Mouse (Mus musculus) testis, postnatal 14 days (tissue): ENCODE measurements around the gene Pwwp2b.

ENCODE experiments used
- DNase-seq: peaks from one replicate; pipeline ENCODE4 v3.0.0; 2021; ENCODE audit warnings: low spot score

Pwwp2b gene

GRCm38 (mm10) chr7:139247881-139248614 lies at the start of gene Pwwp2b:
Gene Pwwp2b, plus strand, starts transcription at chr7:139248482.
- DNase-seq = peak; percentile 53

GRCm38 (mm10) chr7:139200108-139200507 lies 48.2 kb upstream of the Pwwp2b start:
- no peak for DNase-seq

- DNase-seq = no peak
These were observed 47.1 kb upstream of the Pwwp2b start for GRCm38 (mm10) chr7:139201209-139201608.

- no peak for DNase-seq
These were observed 40.1 kb upstream of the Pwwp2b start for GRCm38 (mm10) chr7:139208023-139208772.

GRCm38 (mm10) chr7:139208773-139209095 lies 39.5 kb upstream of the Pwwp2b start:
- no peak for DNase-seq

- DNase-seq = no peak
These were observed 36.5 kb upstream of the Pwwp2b start for GRCm38 (mm10) chr7:139211761-139212160.

GRCm38 (mm10) chr7:139212754-139213745 lies 35.2 kb upstream of the Pwwp2b start, which contains the start of the genes Lrrc27 and Stk32c:
Gene Lrrc27, plus strand, starts transcription at chr7:139212988.
Gene Stk32c, minus strand, starts transcription at chr7:139213307.
- DNase-seq = peak; percentile 98

GRCm38 (mm10) chr7:139213751-139214150 lies 34.5 kb upstream of the Pwwp2b start:
- no peak for DNase-seq

- DNase-seq = no peak
These were observed 34.1 kb upstream of the Pwwp2b start for GRCm38 (mm10) chr7:139214160-139214559.

- no peak for DNase-seq
These were observed 33.5 kb upstream of the Pwwp2b start for GRCm38 (mm10) chr7:139214596-139215340.

GRCm38 (mm10) chr7:139215516-139215915 lies 32.8 kb upstream of the Pwwp2b start:
- no peak for DNase-seq

GRCm38 (mm10) chr7:139215946-139216345 lies 32.3 kb upstream of the Pwwp2b start:
- DNase-seq = no peak

- DNase-seq = no peak
These were observed 31.8 kb upstream of the Pwwp2b start for GRCm38 (mm10) chr7:139216464-139216863.

GRCm38 (mm10) chr7:139217046-139217445 lies 31.2 kb upstream of the Pwwp2b start:
- no peak for DNase-seq

GRCm38 (mm10) chr7:139218641-139219415 lies 29.5 kb upstream of the Pwwp2b start:
- no peak for DNase-seq

- DNase-seq = no peak
These were observed 28.8 kb upstream of the Pwwp2b start for GRCm38 (mm10) chr7:139219486-139219885.

- no peak for DNase-seq
These were observed 28.0 kb upstream of the Pwwp2b start for GRCm38 (mm10) chr7:139220303-139220702.

GRCm38 (mm10) chr7:139221072-139221471 lies 27.2 kb upstream of the Pwwp2b start:
- no peak for DNase-seq

- no peak for DNase-seq
These were observed 26.4 kb upstream of the Pwwp2b start for GRCm38 (mm10) chr7:139221856-139222255.

- no peak for DNase-seq
These were observed 25.9 kb upstream of the Pwwp2b start for GRCm38 (mm10) chr7:139222341-139222740.

- no peak for DNase-seq
These were observed 24.2 kb upstream of the Pwwp2b start for GRCm38 (mm10) chr7:139224070-139224469.
